Mouse (Mus musculus) ovary, adult 18-20 months (tissue): ENCODE measurements at regions not wholly inside any gene's neighbourhood (a gene's known extent, or its start where the extent isn't known, plus 50 kb on each side); places are given as distances from the start of the nearest gene placed in this dataset.
A peak's percentile ranks its signal among the peaks of the same experiment; 100 is the strongest.

Source experiments
- DNase-seq: peaks from one replicate; pipeline ENCODE4 v3.0.0; 2022; ENCODE audit warnings: low spot score, mixed read lengths

- DNase-seq: no peak
These were observed 140.0 kb upstream of the Tut7 start for GRCm38 (mm10) chr13:59962676-59963664.

DNA sequence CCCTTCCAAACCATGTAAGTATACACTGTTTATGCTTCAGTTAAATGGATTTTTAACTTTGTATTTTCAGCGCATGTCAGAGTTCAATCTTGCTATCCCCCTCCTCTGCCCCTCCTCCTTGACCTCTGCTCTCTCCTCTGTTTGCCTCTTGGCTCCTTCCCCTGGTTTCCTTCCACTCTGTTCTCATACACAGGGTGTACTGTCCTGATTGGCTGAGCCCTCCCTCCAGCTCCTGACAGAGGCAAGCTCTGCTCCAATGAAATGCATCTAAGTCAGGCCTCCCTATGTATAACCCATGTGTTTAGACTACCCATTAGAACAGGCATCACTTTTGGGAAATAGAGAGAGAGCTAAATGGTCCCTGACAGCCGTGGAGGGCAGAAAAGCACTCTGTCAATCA, 133.5 kb upstream of the Tut7 start:
- DNase-seq: no peak

DNA sequence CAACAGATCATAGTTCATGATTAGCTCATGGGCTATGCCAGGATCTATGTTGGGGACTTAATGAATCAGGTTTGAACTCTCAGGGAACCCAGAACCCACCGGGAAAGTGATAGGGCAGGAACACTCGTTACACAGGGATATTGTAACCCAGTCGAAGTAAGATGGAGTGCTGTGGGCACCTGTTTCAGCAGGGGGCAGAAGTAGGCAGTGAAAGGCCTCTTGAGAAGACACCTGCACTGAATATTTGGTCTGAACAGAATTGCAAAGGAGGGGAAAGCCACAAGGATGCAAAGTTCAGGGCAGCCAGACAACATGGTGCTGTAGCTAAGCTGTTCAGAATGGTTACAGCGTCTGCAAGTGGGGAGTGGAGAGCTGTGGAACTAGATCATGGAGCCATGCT, 129.9 kb upstream of the Tut7 start:
- DNase-seq: no peak

- no peak for DNase-seq
These were observed 129.2 kb upstream of the Tut7 start for GRCm38 (mm10) chr13:59952116-59952515.

DNA sequence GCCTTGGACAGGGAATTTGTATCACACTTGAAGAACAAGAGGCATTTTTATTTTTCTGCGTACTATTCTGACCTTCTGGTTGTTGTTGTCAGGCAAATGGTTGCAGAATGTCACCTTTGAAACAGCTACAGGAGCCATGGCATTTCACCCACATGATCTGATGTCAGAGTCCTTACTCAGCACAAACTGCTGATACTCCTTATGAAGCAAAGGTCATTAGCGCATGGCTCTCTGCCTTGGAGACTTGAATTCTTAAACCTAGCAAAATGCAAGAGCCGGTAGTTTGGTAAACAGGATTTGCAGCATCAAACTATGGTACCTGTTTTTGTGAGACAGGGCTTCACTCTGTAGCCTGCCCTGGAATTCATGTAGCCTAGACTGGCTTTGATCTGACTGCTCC, 127.3 kb upstream of the Tut7 start:
- DNase-seq: no peak

DNA sequence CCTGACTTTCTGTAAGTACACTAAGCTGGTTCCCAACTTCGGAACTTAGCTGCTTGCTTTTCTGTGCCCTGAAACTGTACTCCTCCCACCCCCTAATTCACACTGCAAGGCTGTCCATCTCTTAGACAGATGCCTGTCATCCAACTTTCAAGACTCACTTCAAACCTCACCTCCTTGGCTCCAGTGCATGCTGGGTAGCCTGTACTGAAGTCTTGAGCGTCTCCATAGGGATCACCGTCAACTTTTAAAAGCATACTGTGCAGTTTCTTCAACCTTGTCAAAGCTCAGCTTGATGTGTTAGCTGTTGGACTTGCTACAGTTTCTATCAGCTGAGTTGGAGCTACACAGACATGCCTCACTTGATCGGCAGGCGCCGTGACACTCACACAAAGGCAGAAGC, 126.5 kb upstream of the Tut7 start:
- DNase-seq: no peak

DNA sequence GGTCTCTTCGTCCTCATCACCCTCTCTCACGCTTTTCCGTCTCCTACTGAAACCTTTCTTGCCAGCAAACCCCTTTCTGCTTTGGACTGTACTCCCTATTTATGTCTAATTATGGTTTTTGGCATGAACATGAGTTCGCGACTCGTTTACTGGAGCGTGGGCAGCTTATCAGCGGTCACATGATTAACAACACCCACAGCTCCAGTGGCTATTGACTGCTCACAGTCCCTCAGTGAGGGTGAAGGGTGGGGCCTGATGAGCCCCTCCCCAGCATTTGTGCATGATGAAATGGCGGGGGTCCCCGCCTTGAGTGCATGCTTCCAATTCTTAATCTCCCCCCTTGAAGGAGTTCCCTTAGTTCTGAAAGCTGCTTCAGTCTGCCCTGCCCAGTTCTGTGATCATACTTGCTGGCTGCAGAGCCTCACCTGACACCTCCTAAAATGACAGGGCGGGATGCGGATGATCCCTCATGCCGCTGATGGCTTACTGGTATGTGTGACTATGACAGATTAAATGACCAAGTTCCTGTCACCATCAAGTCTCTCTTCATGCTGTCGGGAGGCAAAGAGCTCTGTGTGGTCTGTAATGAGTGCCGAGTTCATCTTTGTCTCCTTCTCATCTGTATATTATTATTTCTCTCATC, 125.7 kb upstream of the Tut7 start:
- peak; percentile 10 for DNase-seq

DNA sequence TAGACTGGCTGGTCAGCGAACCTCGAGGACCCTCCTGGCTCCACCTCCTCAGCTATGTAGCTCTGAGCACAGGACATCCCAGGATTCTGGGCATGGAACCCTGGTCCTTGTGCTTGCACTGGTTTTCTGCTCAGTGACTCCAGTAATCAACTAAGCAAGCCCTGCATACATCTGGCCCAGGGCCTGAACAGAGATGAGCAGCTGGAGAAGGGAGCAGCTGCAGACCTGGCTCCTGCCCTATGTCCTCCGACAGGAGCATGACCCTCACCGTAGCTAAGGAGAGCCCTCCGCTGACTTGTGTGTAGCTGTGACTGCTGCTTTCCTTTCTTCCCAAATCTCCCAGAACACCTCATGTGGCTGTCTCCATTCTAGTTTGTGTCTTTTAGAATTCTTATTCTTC, 124.5 kb upstream of the Tut7 start:
- DNase-seq: no peak

GRCm38 (mm10) chr13:59946509-59946908, 123.6 kb upstream of the Tut7 start:
- DNase-seq: no peak

DNA sequence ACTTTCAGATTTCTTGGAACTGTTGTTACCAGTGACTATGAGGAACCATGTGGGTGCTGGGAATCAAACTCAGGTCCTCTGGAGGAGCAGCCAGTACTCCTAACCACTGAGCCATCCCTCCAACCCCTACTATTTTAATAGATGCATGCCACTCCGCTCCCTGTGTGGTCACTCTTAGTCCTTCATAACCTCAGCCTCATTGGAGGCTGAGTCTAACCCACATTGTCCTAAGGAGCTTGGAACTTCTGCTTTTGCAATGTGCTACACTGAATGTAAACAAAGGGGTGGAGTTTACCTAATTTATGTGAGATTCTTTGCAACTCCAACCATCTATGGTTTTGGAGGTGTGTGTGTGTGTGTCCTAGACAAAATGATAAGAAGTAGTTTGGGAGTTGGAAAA, 122.7 kb upstream of the Tut7 start:
- DNase-seq: no peak

DNA sequence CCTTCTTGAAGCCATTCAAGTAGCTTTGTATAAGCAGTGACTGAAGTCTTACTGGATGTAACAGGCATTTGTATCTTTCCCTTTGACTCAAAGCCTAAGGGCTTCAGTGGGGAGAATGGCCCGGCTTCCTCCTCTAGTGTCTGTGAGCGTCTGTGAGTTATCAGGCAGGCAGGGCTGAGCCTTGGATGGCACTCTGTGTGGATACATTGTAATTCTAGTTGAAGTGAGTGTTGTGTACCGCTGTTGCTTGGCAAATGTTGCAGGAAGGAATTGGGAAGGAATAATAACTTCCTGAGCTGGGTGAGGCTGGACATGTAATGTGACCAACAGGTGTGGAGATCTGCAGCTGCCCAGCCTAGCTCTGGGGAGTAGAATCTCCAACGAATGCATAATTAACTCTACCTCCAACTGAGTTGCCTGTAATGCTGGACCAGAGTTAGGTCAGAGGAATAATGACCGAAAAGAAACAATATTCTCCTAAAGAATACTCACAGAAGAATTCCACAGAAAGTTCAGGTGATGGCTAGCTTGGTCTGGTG, 120.7 kb upstream of the Tut7 start:
- no peak for DNase-seq

- DNase-seq: no peak
These were observed 120.1 kb upstream of the Tut7 start for GRCm38 (mm10) chr13:59943020-59943419.

DNA sequence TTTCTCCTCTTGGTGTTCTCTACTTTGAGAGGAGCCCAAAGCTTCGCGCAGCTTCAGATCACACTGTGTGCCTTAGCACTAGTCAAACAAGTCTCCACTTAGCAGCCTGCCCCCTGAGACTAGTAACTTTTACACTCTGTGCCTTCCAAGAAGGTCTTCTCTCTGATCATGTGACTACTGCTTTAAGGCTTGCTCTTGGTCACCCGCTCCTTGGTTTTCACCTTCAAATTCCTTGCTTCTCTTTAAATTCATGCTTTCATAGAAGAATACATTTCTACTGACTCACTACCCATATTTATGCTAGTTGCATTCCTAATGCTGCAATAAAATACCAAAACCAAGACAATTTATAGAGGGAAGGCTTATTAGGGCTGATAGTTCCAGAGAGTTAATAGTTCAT, 118.6 kb upstream of the Tut7 start:
- no peak for DNase-seq

DNA sequence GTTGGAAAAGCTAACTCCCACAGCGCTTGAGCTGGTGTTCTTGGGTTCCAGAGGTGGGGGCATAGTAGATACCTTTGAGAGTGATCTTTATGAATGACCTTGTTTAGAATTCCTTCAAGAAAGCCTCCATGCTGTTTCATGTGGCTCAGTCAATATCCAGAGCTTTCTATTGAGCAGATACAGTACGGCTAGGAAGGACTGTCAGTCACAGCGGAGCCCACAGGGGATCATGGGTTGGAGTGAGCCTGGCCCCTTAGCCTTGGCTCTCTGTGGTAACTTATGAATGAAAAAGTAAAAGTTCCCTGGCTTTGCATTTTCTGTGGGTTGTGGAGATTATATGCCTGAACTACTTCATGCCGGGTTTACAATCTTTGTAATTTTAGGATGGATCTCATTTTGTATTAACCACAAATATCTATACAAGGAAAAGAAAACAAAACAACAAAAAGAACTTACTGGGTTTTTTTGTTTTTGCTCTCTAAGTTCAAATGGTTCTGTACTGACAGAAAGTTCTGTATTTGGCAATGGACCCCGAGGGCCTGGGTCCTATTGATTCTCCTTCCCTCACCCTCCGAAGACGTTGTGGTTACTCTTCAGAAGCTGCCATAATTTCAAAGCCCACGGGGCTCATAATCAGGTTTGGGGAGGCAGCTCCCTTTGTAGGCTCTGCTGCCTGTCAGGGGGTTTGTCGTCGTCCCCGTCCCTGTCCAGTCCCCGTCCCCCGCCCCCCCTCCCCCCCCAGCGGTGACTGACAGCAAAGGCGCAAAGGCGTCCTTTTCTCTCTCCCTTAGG, 117.7 kb upstream of the Tut7 start:
- no peak for DNase-seq

DNA sequence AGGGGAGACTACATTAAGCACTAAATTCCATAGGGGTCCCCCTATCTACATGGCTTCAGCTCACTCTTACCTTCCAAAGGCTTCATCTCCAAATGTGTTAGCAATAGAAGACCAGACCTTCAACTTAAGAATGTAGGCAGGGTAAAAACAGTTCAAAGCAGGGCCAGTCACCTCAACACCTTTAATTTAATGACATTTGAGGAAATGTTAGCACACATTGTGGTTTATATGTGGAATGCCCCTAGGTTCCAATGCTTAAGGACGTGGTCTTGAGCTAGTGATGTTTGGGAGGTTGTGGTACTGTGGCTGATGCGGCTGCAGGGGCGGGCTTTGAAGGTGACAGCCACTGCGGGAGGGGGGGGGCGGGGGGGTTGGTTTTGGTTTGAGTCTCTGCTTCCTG, 116.9 kb upstream of the Tut7 start:
- no peak for DNase-seq

DNA sequence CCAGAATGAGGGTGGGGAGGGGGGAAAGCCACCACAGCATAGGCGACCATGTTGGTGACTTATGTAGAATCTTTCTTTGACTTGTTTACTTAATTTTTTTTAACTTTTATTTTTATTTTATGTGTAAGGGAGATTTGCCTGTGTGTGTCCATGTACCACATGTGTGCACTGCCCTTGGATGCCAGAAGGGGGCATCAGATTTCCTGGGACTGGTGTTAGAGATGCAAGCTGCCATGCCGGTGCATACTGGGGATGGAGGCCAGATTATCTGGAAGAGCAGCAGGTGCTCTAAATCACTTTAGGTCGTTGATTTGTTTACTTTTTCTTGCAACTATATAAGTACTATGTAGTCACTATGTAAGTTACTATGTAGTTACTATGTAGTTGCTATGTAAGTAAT, 114.2 kb upstream of the Tut7 start:
- no peak for DNase-seq

DNA sequence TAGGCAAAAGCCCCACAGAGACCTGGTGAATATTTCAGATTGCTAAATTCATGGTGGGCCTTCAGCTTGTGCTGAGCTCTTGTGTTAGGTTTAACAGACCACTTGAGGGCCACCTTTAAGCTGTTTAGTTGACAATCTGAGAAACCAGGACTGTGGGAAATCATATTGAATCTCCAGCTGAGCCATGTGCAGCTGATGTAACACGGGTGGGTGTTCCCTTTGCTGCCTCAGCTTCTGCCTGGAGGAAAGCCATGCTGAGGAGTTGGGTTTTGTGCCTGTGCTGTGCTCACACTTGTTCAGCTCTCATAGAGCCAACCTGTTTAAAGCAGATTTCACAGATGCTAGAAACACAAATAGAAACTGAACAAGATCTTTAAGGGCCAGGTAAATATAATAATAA, 111.6 kb upstream of the Tut7 start:
- DNase-seq: no peak

DNA sequence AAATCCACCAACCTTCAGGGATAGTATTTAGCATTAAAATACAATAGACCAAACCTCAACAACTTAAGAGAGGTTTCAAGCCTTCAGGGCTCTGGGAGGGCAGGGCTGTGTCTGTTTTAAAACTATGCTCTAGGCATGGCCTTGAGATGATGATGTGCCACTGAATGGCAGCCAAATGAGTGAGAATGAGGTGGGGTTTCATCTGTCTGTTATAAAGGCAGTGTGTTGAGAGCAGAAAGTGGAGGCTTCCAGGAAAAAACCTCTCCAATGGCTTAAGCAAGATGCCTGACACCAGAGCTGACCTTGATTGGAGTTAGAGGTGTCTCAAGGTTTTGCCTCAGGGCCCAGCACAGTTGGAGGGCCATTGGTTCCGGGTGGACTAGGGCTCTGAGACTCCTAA, 111.1 kb upstream of the Tut7 start:
- no peak for DNase-seq

GRCm38 (mm10) chr13:59927379-59928111, 104.6 kb upstream of the Tut7 start:
- DNase-seq: no peak

DNA sequence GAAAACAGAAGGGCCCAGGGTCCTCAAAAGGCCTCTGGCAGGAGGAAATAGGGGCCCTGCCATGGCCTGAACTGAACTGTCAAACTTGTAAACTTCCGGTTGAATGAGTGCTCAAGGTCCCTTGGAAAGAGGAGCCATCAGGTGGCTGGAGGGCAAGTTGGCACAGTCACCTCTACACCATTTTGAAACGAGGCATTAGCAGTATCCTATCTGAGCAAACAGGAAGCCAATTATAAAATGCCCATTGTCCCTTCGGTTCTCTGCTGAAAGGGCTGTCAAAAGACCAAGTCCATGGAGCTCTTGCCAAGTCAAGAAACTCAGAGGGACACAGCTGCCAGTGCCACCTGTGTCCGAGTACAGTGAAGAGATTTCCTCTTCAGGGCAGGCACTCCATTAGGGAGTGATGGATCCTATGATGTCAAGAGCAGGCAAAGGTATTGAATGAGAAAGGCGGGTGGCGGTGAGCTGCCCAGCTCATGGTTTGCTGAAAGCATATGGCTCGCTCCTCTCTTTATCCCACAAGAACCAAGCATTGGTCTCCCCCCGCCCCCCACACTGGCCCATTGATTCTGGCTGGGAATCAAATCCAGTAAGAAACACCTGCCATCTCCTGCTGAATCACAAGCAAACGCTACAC, 103.0 kb upstream of the Tut7 start:
- DNase-seq: no peak

DNA sequence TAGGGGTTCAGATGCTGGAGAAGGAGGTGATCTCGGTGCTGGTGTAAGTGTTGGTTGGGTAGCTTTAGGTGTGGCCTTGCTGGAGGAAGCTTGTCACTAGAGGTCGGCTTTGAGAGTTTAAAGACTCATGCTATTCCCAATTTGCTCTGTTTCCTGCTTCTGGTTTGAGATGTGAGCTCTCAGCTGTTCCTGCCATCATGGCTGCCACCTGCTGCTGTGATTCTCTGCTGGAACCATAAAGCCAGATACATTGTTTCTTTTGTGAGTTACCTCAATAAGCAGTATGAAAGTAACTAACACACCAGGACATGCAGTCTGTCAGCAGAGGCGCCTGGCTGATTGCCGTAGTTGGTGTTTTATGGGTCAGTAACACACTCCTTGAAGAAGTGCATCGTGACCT, 94.2 kb upstream of the Tut7 start:
- DNase-seq: no peak
